Mouse (Mus musculus): ENCODE data around the gene Ssu72.

DNA sequence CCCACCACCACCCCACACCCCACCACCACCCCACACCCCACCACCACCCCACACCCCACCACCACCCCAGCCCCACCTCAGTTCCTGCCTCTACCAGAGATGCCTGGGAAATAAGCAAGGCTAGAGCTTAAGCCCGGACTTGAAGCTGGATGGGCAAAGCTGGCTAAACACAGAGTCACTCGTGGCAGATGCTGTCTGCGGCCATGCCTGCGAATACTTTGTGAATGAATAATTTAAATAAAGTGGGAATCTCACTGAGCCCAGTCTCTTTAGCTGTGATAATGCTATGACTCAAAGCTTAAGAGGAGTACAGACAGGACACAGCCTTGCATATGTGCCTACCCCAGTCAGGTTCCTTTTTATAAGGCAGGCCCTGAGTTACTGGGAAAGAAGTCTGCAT lies 74.9 kb downstream of the Ssu72 start:
- TF ChIP-seq CTCF (IDR thresholded peaks at IDR 0.05 in 2 of 3, conservative IDR thresholded peaks at IDR 0.05 in 1 of 3; ENCODE audit: control insufficient read depth in 1 of 3, insufficient read depth in 1 of 3, low read depth in 2 of 3, low read length in 3 of 3, poor library complexity in 1 of 3, severe bottlenecking in 1 of 3) (no peak), MEF2A (IDR thresholded peaks at IDR 0.05; ENCODE audit: extremely low read depth, insufficient replicate concordance, low read depth, low read length, poor library complexity, severe bottlenecking) (no peak), POLR2A (IDR thresholded peaks at IDR 0.05; ENCODE audit: control insufficient read depth in 1 of 2, insufficient read depth in 1 of 2, low read depth in 1 of 2, low read length in 2 of 2, poor library complexity in 1 of 2) (no peak), MYC (IDR thresholded peaks at IDR 0.05; ENCODE audit: low read depth, low read length) (no peak), ZKSCAN1 (IDR thresholded peaks at IDR 0.05; ENCODE audit: low read depth, low read length) (no peak), POLR2AphosphoS5 (IDR thresholded peaks at IDR 0.05; ENCODE audit: borderline replicate concordance, low read depth, low read length) (no peak), BHLHE40 (IDR thresholded peaks at IDR 0.05; ENCODE audit: borderline replicate concordance, low read depth, low read length) (no peak), HCFC1 (IDR thresholded peaks at IDR 0.05; ENCODE audit: low read depth, low read length) (no peak), USF2 (IDR thresholded peaks at IDR 0.05; ENCODE audit: borderline replicate concordance in 1 of 2, insufficient read depth in 1 of 2, low read depth in 1 of 2, low read length in 2 of 2) (no peak), MAFK (IDR thresholded peaks at IDR 0.05; ENCODE audit: borderline replicate concordance, low read depth, low read length) (no peak), POLR2AphosphoS2 (IDR thresholded peaks at IDR 0.05; ENCODE audit: low read length) (no peak), TAL1 (IDR thresholded peaks at IDR 0.05; ENCODE audit: low read length) (no peak), MAZ (IDR thresholded peaks at IDR 0.05; ENCODE audit: low read depth, low read length) (no peak)

Measured in MEL (cell line).